Comparison of ENCODE assay signal across 8 mouse cellular contexts in genomic region chr9:106172527-106172926, GRCm38 (mm10). TPM values are rescaled to one million over a fixed set of nuclear protein-coding genes. Genes with fewer than 3 reads are reported as not detected.
A peak's percentile ranks its signal among the peaks of the same experiment; 100 is the strongest.
DNase-seq lines count a peak whose midpoint lies in the region; ATAC-seq and TF ChIP-seq lines count a peak whose summit lies in the region.

No protein-coding gene starts in this region.

- peaks cover 23% of the 10 kb centered on the region for H3K4me1 ChIP-seq in heart, embryonic 10.5 days
- H3K4me1 ChIP-seq in ES-Bruce4 (ENCODE audit: control insufficient read depth, insufficient read depth, low read length) = no peaks in the 10 kb centered on the region
- peaks cover 37% of the 10 kb centered on the region for H3K4me1 ChIP-seq in heart, embryonic 16.5 days (ENCODE audit: control insufficient read depth, insufficient read depth, low read length)
- peaks cover 41% of the 10 kb centered on the region for H3K4me1 ChIP-seq in liver, postnatal 0 days (ENCODE audit: insufficient read depth)

- no peak for TF ChIP-seq POLR2A in ES-Bruce4 (IDR thresholded peaks at IDR 0.05; ENCODE audit: insufficient read depth, low read length)

- intact Hi-C loops in heart, postnatal 25 days (cut with DNase I) = loop anchor here (10.0 kb wide), 1 partner anchor 262 kb away; the partner anchor contains the start of gene Acy1

- TF ChIP-seq CTCF in ES-Bruce4 (IDR thresholded peaks at IDR 0.05; ENCODE audit: low read depth, low read length) = no peak
- no peak for TF ChIP-seq CTCF in liver, postnatal 0 days (IDR thresholded peaks at IDR 0.05; ENCODE audit: low read depth)

- no peak for TF ChIP-seq EP300 in ES-Bruce4 (IDR thresholded peaks at IDR 0.05; ENCODE audit: insufficient read depth, low read depth, low read length)
- no peak for TF ChIP-seq EP300 in liver, postnatal 0 days (IDR thresholded peaks at IDR 0.05; ENCODE audit: low read depth)

- peak overlapping the region; percentile 78 for H3K4me3 ChIP-seq in heart, embryonic 10.5 days
- no peak overlapping the region for H3K4me3 ChIP-seq in ES-Bruce4 (ENCODE audit: low read depth, low read length)
- H3K4me3 ChIP-seq in heart, embryonic 16.5 days (ENCODE audit: low read length) = peak overlapping the region; percentile 64
- H3K4me3 ChIP-seq in liver, postnatal 0 days (ENCODE audit: low read depth, low read length) = peak overlapping the region; percentile 78

- no peaks in the 10 kb centered on the region for H3K27me3 ChIP-seq in heart, embryonic 10.5 days (ENCODE audit: insufficient read depth, poor library complexity, severe bottlenecking)
- no peaks in the 10 kb centered on the region for H3K27me3 ChIP-seq in ES-Bruce4 (ENCODE audit: control insufficient read depth, insufficient read depth, low read length, poor library complexity, severe bottlenecking)
- H3K27me3 ChIP-seq in heart, embryonic 16.5 days (ENCODE audit: control insufficient read depth, insufficient read depth, low read length) = no peaks in the 10 kb centered on the region
- no peaks in the 10 kb centered on the region for H3K27me3 ChIP-seq in liver, postnatal 0 days (ENCODE audit: insufficient read depth, low read length)

- WGBS in heart, embryonic 10.5 days = 32% methylated on average over 3 of the region's 3 CpGs
- 2% methylated on average over 3 of the region's 3 CpGs for WGBS in heart, embryonic 16.5 days
- WGBS in liver, postnatal 0 days (ENCODE audit: insufficient replicate concordance) = 6% methylated on average over 3 of the region's 3 CpGs

- no peaks in the 10 kb centered on the region for H3K9me3 ChIP-seq in heart, embryonic 10.5 days
- no peaks in the 10 kb centered on the region for H3K9me3 ChIP-seq in ES-Bruce4 (replicated peaks; ENCODE audit: control insufficient read depth, insufficient read depth, low read length, poor library complexity, severe bottlenecking)
- no peaks in the 10 kb centered on the region for H3K9me3 ChIP-seq in heart, embryonic 16.5 days (replicated peaks; ENCODE audit: control insufficient read depth, low read length)
- no peaks in the 10 kb centered on the region for H3K9me3 ChIP-seq in liver, postnatal 0 days (ENCODE audit: low read length)

- H3K36me3 ChIP-seq in heart, embryonic 10.5 days = peaks cover 17% of the 10 kb centered on the region
- peaks cover 21% of the 10 kb centered on the region for H3K36me3 ChIP-seq in ES-Bruce4 (ENCODE audit: control insufficient read depth, insufficient read depth, low read length, poor library complexity, severe bottlenecking)
- H3K36me3 ChIP-seq in heart, embryonic 16.5 days (ENCODE audit: control insufficient read depth, insufficient read depth) = peaks cover 7% of the 10 kb centered on the region
- peaks cover 21% of the 10 kb centered on the region for H3K36me3 ChIP-seq in liver, postnatal 0 days (replicated peaks; ENCODE audit: insufficient read depth, low read length)

- no peak for DNase-seq in heart, embryonic 10.5 days (ENCODE audit: low spot score)
- DNase-seq in heart, postnatal 25 days (ENCODE audit: low spot score) = no peak
- DNase-seq in liver, postnatal 0 days = no peak
- DNase-seq in right cerebral cortex, postnatal 36 days (ENCODE audit: low spot score in 2 of 2) = no peak
- DNase-seq in kidney, adult 8-10 months = no peak

- H3K4me2 ChIP-seq in heart, embryonic 16.5 days (ENCODE audit: low read depth, low read length) = peak overlapping the region; percentile 62
- peak overlapping the region; percentile 92 for H3K4me2 ChIP-seq in liver, postnatal 0 days (ENCODE audit: low read depth, low read length)

- no peak for ATAC-seq in heart, embryonic 16.5 days (replicated peaks; ENCODE audit: extremely low read depth, insufficient read depth, low FRiP score)
- ATAC-seq in liver, postnatal 0 days = no peak
- ATAC-seq in cerebellum, adult (ENCODE audit: insufficient number of reproducible peaks, low FRiP score, low TSS enrichment) = no peak

- peak overlapping the region; percentile 90; the same call in 1 of the 2 replicates for H3K9ac ChIP-seq in ES-Bruce4 (ENCODE audit: low read depth, poor library complexity, severe bottlenecking)
- peak overlapping the region; percentile 95 for H3K9ac ChIP-seq in heart, embryonic 16.5 days (ENCODE audit: low read length)
- peak overlapping the region; percentile 83 for H3K9ac ChIP-seq in liver, postnatal 0 days (replicated peaks)

- H3K27ac ChIP-seq in heart, embryonic 10.5 days = no peak overlapping the region
- H3K27ac ChIP-seq in ES-Bruce4 (ENCODE audit: insufficient read depth, low read length) = no peak overlapping the region
- H3K27ac ChIP-seq in heart, embryonic 16.5 days (ENCODE audit: low read length) = no peak overlapping the region; the same call in 1 of the 2 replicates
- H3K27ac ChIP-seq in liver, postnatal 0 days (ENCODE audit: low read depth) = 0 out of 2 replicates have a peak overlapping the region, but pooled peaks have one; percentile 95

RNA-seq across cellular contexts. Expression of gene Wdr82, which starts 1.8 kb away (rescaled TPM):
- 21.6 and 25.5 TPM in 2 replicates for polyA plus RNA-seq in heart, embryonic 10.5 days (2016; fragmentation: Nextera tagmentation; extraction: Ambion mirVana)
- total RNA-seq in heart, postnatal 25 days (2021) = 10 to 100 TPM; 42.6 to 45.8 TPM
- polyA plus RNA-seq in ES-Bruce4 (2011; ENCODE audit: insufficient read depth, insufficient read length, low read depth, missing spikeins) = 118 and 122 TPM in 2 replicates
- 17.6 and 18.2 TPM in 2 replicates for polyA plus RNA-seq in heart, embryonic 16.5 days (2015; fragmentation: Nextera tagmentation; extraction: Ambion mirVana)
- 5.3 and 5.7 TPM in 2 replicates for polyA plus RNA-seq in liver, postnatal 0 days (2015; fragmentation: Nextera tagmentation; extraction: Ambion mirVana)

RNA-seq across cellular contexts. Expression of gene Glyctk, which starts 14.6 kb away (rescaled TPM):
- 1.1 and 2.5 TPM in 2 replicates for polyA plus RNA-seq in heart, embryonic 10.5 days (2016; fragmentation: Nextera tagmentation; extraction: Ambion mirVana)
- 1 to 10 TPM; 1.7 to 2.1 TPM for total RNA-seq in heart, postnatal 25 days (2021)
- polyA plus RNA-seq in ES-Bruce4 (2011; ENCODE audit: insufficient read depth, insufficient read length, low read depth, missing spikeins) = 0.97 and 1.1 TPM in 2 replicates
- polyA plus RNA-seq in heart, embryonic 16.5 days (2015; fragmentation: Nextera tagmentation; extraction: Ambion mirVana) = 1.2 TPM in 2 replicates
- 41.4 and 46.5 TPM in 2 replicates for polyA plus RNA-seq in liver, postnatal 0 days (2015; fragmentation: Nextera tagmentation; extraction: Ambion mirVana)

RNA-seq across cellular contexts. Expression of gene Ppm1m, which starts 27.0 kb away (rescaled TPM):
- polyA plus RNA-seq in heart, embryonic 10.5 days (2016; fragmentation: Nextera tagmentation; extraction: Ambion mirVana) = 36.4 and 45.0 TPM in 2 replicates
- total RNA-seq in heart, postnatal 25 days (2021) = 10 to 100 TPM; 10.0 to 12.2 TPM
- polyA plus RNA-seq in ES-Bruce4 (2011; ENCODE audit: insufficient read depth, insufficient read length, low read depth, missing spikeins) = 23.2 and 23.4 TPM in 2 replicates
- polyA plus RNA-seq in heart, embryonic 16.5 days (2015; fragmentation: Nextera tagmentation; extraction: Ambion mirVana) = 25.0 and 27.7 TPM in 2 replicates
- polyA plus RNA-seq in liver, postnatal 0 days (2015; fragmentation: Nextera tagmentation; extraction: Ambion mirVana) = 11.0 and 11.1 TPM in 2 replicates

RNA-seq across cellular contexts. Expression of gene Twf2, which starts 30.4 kb away (rescaled TPM):
- 70.5 and 77.2 TPM in 2 replicates for polyA plus RNA-seq in heart, embryonic 10.5 days (2016; fragmentation: Nextera tagmentation; extraction: Ambion mirVana)
- 100 to 1,000 TPM; 160 to 189 TPM for total RNA-seq in heart, postnatal 25 days (2021)
- polyA plus RNA-seq in ES-Bruce4 (2011; ENCODE audit: insufficient read depth, insufficient read length, low read depth, missing spikeins) = 27.3 and 36.7 TPM in 2 replicates
- 55.7 and 61.6 TPM in 2 replicates for polyA plus RNA-seq in heart, embryonic 16.5 days (2015; fragmentation: Nextera tagmentation; extraction: Ambion mirVana)
- 22.4 and 23.0 TPM in 2 replicates for polyA plus RNA-seq in liver, postnatal 0 days (2015; fragmentation: Nextera tagmentation; extraction: Ambion mirVana)

RNA-seq across cellular contexts. Expression of gene Tlr9, which starts 49.9 kb away (rescaled TPM):
- polyA plus RNA-seq in heart, embryonic 10.5 days (2016; fragmentation: Nextera tagmentation; extraction: Ambion mirVana) = not detected in 2 replicates
- under 1 TPM; 0.52 to 0.64 TPM for total RNA-seq in heart, postnatal 25 days (2021)
- not detected in 2 replicates for polyA plus RNA-seq in ES-Bruce4 (2011; ENCODE audit: insufficient read depth, insufficient read length, low read depth, missing spikeins)
- 0.05 and 0.09 TPM in 2 replicates for polyA plus RNA-seq in heart, embryonic 16.5 days (2015; fragmentation: Nextera tagmentation; extraction: Ambion mirVana)
- 0.07 and 0.16 TPM in 2 replicates for polyA plus RNA-seq in liver, postnatal 0 days (2015; fragmentation: Nextera tagmentation; extraction: Ambion mirVana)

Comparison
In these comparisons a context has a peak if more than half of its experiments do, and no peak if none do; other contexts are left out.
1. RNA of gene Glyctk, which starts 14.6 kb away (polyA plus RNA-seq): 41.4 to 46.5 TPM in liver, postnatal 0 days; 1.1 to 2.5 TPM in heart, embryonic 10.5 days, 1.2 TPM in heart, embryonic 16.5 days and 0.97 to 1.1 TPM in ES-Bruce4; every median in the first group is over 10 times any median in the second.
2. Peak in every context shown above with its lines, with median percentiles within 50 percentile points of each other: H3K9ac ChIP-seq.